Mouse (Mus musculus) kidney, embryonic 14.5 days (tissue): ENCODE measurements around the gene Gemin7. TPM values are rescaled to one million over a fixed set of nuclear protein-coding genes. Genes with fewer than 3 reads are reported as not detected.

Experiments used
- ATAC-seq: fragments of 200-750 bp; cut with Nextera tagmentation; 2 replicates; pipeline ENCODE4 v1.8.0; 2017; ENCODE audit warnings: moderate number of reproducible peaks, mild to moderate bottlenecking, moderate TSS enrichment, moderate library complexity; ENCODE audit not compliant: low FRiP score, low TSS enrichment
- H3K27ac ChIP-seq: fragments of 300-500 bp; sonication (generic); 2 replicates; pipeline ENCODE4 v1.5.1; 2014; ENCODE audit warnings: low read depth, mild to moderate bottlenecking, low read length, moderate library complexity, mixed read lengths
- H3K27me3 ChIP-seq: fragments of 300-500 bp; sonication (generic); 2 replicates; pipeline ENCODE4 v1.6.1; 2014; ENCODE audit warnings: mild to moderate bottlenecking, low read length; ENCODE audit not compliant: control insufficient read depth, insufficient read depth
- H3K36me3 ChIP-seq: fragments of 300-500 bp; sonication (generic); 2 replicates; pipeline ENCODE4 v1.6.1; 2014; ENCODE audit warnings: low read length, mixed read lengths; ENCODE audit not compliant: control insufficient read depth, insufficient read depth
- H3K4me1 ChIP-seq: fragments of 300-500 bp; sonication (generic); 2 replicates; pipeline ENCODE4 v1.6.1; 2014; ENCODE audit warnings: low read length, mixed read lengths; ENCODE audit not compliant: control insufficient read depth, insufficient read depth
- H3K4me2 ChIP-seq: fragments of 300-500 bp; sonication (generic); replicated peaks from 2 replicates; pipeline ENCODE4 v1.6.1; 2014; ENCODE audit warnings: low read depth, mild to moderate bottlenecking, low read length
- H3K4me3 ChIP-seq: fragments of 300-500 bp; sonication (generic); 2 replicates; pipeline ENCODE4 v1.5.1; 2014; ENCODE audit warnings: mild to moderate bottlenecking, low read length
- H3K9ac ChIP-seq: fragments of 300-500 bp; sonication (generic); 2 replicates; pipeline ENCODE4 v1.6.1; 2014; ENCODE audit warnings: low read depth, mild to moderate bottlenecking, low read length, moderate library complexity
- H3K9me3 ChIP-seq: fragments of 300-500 bp; sonication (generic); 2 replicates; pipeline ENCODE4 v1.6.1; 2016; ENCODE audit warnings: low read length; ENCODE audit not compliant: control insufficient read depth
- WGBS: fragments of 180-500 bp; shearing (Covaris S2); extraction: QIAGEN DNeasy Blood & Tissue Kit; methylation state at CpG from one replicate; pipeline ENCODE4 v1.1.7; 2014; 5-methylcytosine and 5-hydroxymethylcytosine counted together
- polyA plus RNA-seq: library from polyadenylated mRNA; unstranded; fragments of >200 nt; fragmentation: Nextera tagmentation; extraction: Ambion mirVana; gene quantifications from 2 replicates; pipeline ENCODE4 v1.2.1, GENCODE M21; 2014

The Gemin7 gene
- polyA plus RNA-seq, 1 experiment from 2014 or later, result 168 TPM

- Histone ChIP-seq H3K36me3 (peaks cover 12% of the 10 kb centered on the region; the same call in 1 of the 2 replicates), H3K4me3 (no peak overlapping the region), H3K9ac (no peak overlapping the region), H3K4me2 (no peak overlapping the region), H3K27ac (no peak overlapping the region), H3K4me1 (peaks cover 13% of the 10 kb centered on the region), H3K9me3 (no peaks in the 10 kb centered on the region), H3K27me3 (no peaks in the 10 kb centered on the region)
- ATAC-seq, result no peak
- WGBS, result 30% methylated on average over 2 of the region's 2 CpGs
Observed at GRCm38 (mm10) chr7:19558965-19559364, 18.4 kb downstream of the Gemin7 start.

GRCm38 (mm10) chr7:19557982-19558900 is 19.2 kb downstream of the Gemin7 start:
- Histone ChIP-seq H3K9ac (no peak overlapping the region), H3K27ac (no peak overlapping the region), H3K4me3 (no peak overlapping the region), H3K27me3 (no peaks in the 10 kb centered on the region), H3K36me3 (peaks cover 17% of the 10 kb centered on the region), H3K4me1 (peaks cover 13% of the 10 kb centered on the region), H3K9me3 (no peaks in the 10 kb centered on the region), H3K4me2 (no peak overlapping the region)
- WGBS, result 89% methylated on average over 6 of the region's 6 CpGs
- ATAC-seq, result no peak

- H3K4me3 ChIP-seq, result no peak overlapping the region
- no peak overlapping the region for H3K9ac ChIP-seq
- H3K4me2 ChIP-seq, result no peak overlapping the region
- WGBS, result 85% methylated on average over 2 of the region's 2 CpGs
- H3K27me3 ChIP-seq, result no peaks in the 10 kb centered on the region
- H3K4me1 ChIP-seq, result peaks cover 13% of the 10 kb centered on the region
- H3K36me3 ChIP-seq, result peaks cover 22% of the 10 kb centered on the region
- H3K27ac ChIP-seq, result no peak overlapping the region
- H3K9me3 ChIP-seq, result no peaks in the 10 kb centered on the region
- no peak for ATAC-seq
Observed at GRCm38 (mm10) chr7:19557086-19557485, 20.3 kb downstream of the Gemin7 start.

GRCm38 (mm10) chr7:19554168-19554567 is 23.2 kb downstream of the Gemin7 start:
- Histone ChIP-seq H3K9ac (no peak overlapping the region; the same call in 1 of the 2 replicates), H3K36me3 (peaks cover 22% of the 10 kb centered on the region), H3K27ac (no peak overlapping the region), H3K27me3 (no peaks in the 10 kb centered on the region), H3K4me1 (no peaks in the 10 kb centered on the region), H3K4me3 (no peak overlapping the region), H3K4me2 (no peak overlapping the region), H3K9me3 (no peaks in the 10 kb centered on the region)
- ATAC-seq, result no peak
- 54% methylated on average over 1 of the region's 1 CpGs for WGBS

GRCm38 (mm10) chr7:19552443-19552842 is 25.0 kb downstream of the Gemin7 start:
- Histone ChIP-seq H3K4me1 (no peaks in the 10 kb centered on the region), H3K4me3 (no peak overlapping the region), H3K27me3 (no peaks in the 10 kb centered on the region), H3K9ac (no peak overlapping the region), H3K9me3 (no peaks in the 10 kb centered on the region), H3K27ac (no peak overlapping the region), H3K36me3 (peaks cover 17% of the 10 kb centered on the region), H3K4me2 (no peak overlapping the region)
- ATAC-seq, result no peak
- 35% methylated on average over 2 of the region's 2 CpGs for WGBS

- WGBS, result 75% methylated on average over 5 of the region's 5 CpGs
- no peak overlapping the region for H3K9ac ChIP-seq
- H3K27me3 ChIP-seq, result no peaks in the 10 kb centered on the region
- no peak overlapping the region for H3K4me2 ChIP-seq
- no peaks in the 10 kb centered on the region for H3K4me1 ChIP-seq
- peaks cover 17% of the 10 kb centered on the region for H3K36me3 ChIP-seq
- H3K4me3 ChIP-seq, result no peak overlapping the region
- H3K9me3 ChIP-seq, result no peaks in the 10 kb centered on the region
- H3K27ac ChIP-seq, result no peak overlapping the region
- no peak for ATAC-seq
Observed at GRCm38 (mm10) chr7:19551634-19552033, 25.8 kb downstream of the Gemin7 start.

- H3K4me3 ChIP-seq, result no peak overlapping the region
- H3K4me1 ChIP-seq, result no peaks in the 10 kb centered on the region
- H3K27me3 ChIP-seq, result no peaks in the 10 kb centered on the region
- H3K9ac ChIP-seq, result no peak overlapping the region
- H3K36me3 ChIP-seq, result peaks cover 15% of the 10 kb centered on the region
- 84% methylated on average over 10 of the region's 10 CpGs for WGBS
- H3K4me2 ChIP-seq, result no peak overlapping the region
- ATAC-seq, result no peak
- no peak overlapping the region for H3K27ac ChIP-seq
- no peaks in the 10 kb centered on the region for H3K9me3 ChIP-seq
Observed at GRCm38 (mm10) chr7:19549394-19549793, 28.0 kb downstream of the Gemin7 start.

GRCm38 (mm10) chr7:19547344-19547969 is 29.9 kb downstream of the Gemin7 start:
- no peaks in the 10 kb centered on the region for H3K9me3 ChIP-seq
- 90% methylated on average over 2 of the region's 2 CpGs for WGBS
- H3K4me1 ChIP-seq, result no peaks in the 10 kb centered on the region
- no peak for ATAC-seq
- no peak overlapping the region for H3K9ac ChIP-seq
- no peak overlapping the region for H3K4me2 ChIP-seq
- H3K36me3 ChIP-seq, result peaks cover 2% of the 10 kb centered on the region; the same call in 1 of the 2 replicates
- no peak overlapping the region for H3K27ac ChIP-seq
- no peaks in the 10 kb centered on the region for H3K27me3 ChIP-seq
- H3K4me3 ChIP-seq, result no peak overlapping the region

- H3K4me1 ChIP-seq, result 0 out of 2 replicates have a peak, but pooled peaks cover 7% of the 10 kb centered on the region
- H3K4me2 ChIP-seq, result no peak overlapping the region
- no peaks in the 10 kb centered on the region for H3K36me3 ChIP-seq
- whole genome bisulfite sequencing, result 47% methylated on average over 3 of the region's 3 CpGs
- H3K9ac ChIP-seq, result no peak overlapping the region
- no peaks in the 10 kb centered on the region for H3K9me3 ChIP-seq
- ATAC-seq, result no peak
- no peak overlapping the region for H3K27ac ChIP-seq
- H3K27me3 ChIP-seq, result no peaks in the 10 kb centered on the region
- H3K4me3 ChIP-seq, result no peak overlapping the region
Observed at GRCm38 (mm10) chr7:19546007-19546406, 31.4 kb downstream of the Gemin7 start.
